Mouse (Mus musculus) frontal cortex, postnatal 14 days (tissue): ENCODE results near the gene Vgll4.

Experiments
- DNase-seq, 2 experiments: peaks; one replicate each; pipeline ENCODE4 v3.0.0; 2022; ENCODE audit warnings: low spot score in 2 of 2

Vgll4 gene

GRCm38 (mm10) chr6:114918994-114919393, 50.8 kb downstream of the Vgll4 start:
- DNase-seq: no peak

- no peak for DNase-seq
These were observed 51.8 kb downstream of the Vgll4 start for GRCm38 (mm10) chr6:114917770-114918635.

GRCm38 (mm10) chr6:114917129-114917528, 52.7 kb downstream of the Vgll4 start:
- DNase-seq: no peak

GRCm38 (mm10) chr6:114916715-114916992, 53.1 kb downstream of the Vgll4 start:
- DNase-seq: no peak

GRCm38 (mm10) chr6:114915915-114916714, 53.7 kb downstream of the Vgll4 start:
- DNase-seq: no peak

- DNase-seq: no peak
These were observed 55.6 kb downstream of the Vgll4 start for GRCm38 (mm10) chr6:114914041-114914716.

GRCm38 (mm10) chr6:114913142-114913541, 56.7 kb downstream of the Vgll4 start:
- no peak for DNase-seq

- no peak for DNase-seq
These were observed 58.3 kb downstream of the Vgll4 start for GRCm38 (mm10) chr6:114911540-114911939.

- DNase-seq: no peak
These were observed 60.0 kb downstream of the Vgll4 start for GRCm38 (mm10) chr6:114909801-114910200.

GRCm38 (mm10) chr6:114907459-114907858, 62.3 kb downstream of the Vgll4 start:
- DNase-seq: no peak

- no peak for DNase-seq
These were observed 63.6 kb downstream of the Vgll4 start for GRCm38 (mm10) chr6:114906209-114906608.

GRCm38 (mm10) chr6:114905253-114906028, 64.4 kb downstream of the Vgll4 start:
- no peak for DNase-seq

GRCm38 (mm10) chr6:114904818-114905217, 65.0 kb downstream of the Vgll4 start:
- DNase-seq: no peak

GRCm38 (mm10) chr6:114904233-114904632, 65.6 kb downstream of the Vgll4 start:
- DNase-seq: no peak

- no peak for DNase-seq
These were observed 67.9 kb downstream of the Vgll4 start for GRCm38 (mm10) chr6:114901921-114902320.

- no peak for DNase-seq
These were observed 68.4 kb downstream of the Vgll4 start for GRCm38 (mm10) chr6:114901321-114901824.

GRCm38 (mm10) chr6:114900194-114900593, 69.6 kb downstream of the Vgll4 start:
- no peak for DNase-seq

- DNase-seq: no peak
These were observed 70.1 kb downstream of the Vgll4 start for GRCm38 (mm10) chr6:114899652-114900051.

- no peak for DNase-seq
These were observed 70.8 kb downstream of the Vgll4 start for GRCm38 (mm10) chr6:114898949-114899348.

- no peak for DNase-seq
These were observed 73.5 kb downstream of the Vgll4 start for GRCm38 (mm10) chr6:114896281-114896680.

- DNase-seq: no peak
These were observed 74.6 kb downstream of the Vgll4 start for GRCm38 (mm10) chr6:114895191-114895590.
